Mouse (Mus musculus) thymus, adult 18-20 months (tissue): ENCODE data around the gene Bsg.
A peak's percentile ranks its signal among the peaks of the same experiment; 100 is the strongest.
"Not testable (repeated sequence)": the region's sequence is repeated elsewhere in the genome, so short reads cannot be mapped to it uniquely, and the experiment has no call there.

Experiments used
- DNase-seq, 2 experiments: peaks; one replicate each; pipeline ENCODE4 v3.0.0; 2022; ENCODE audit warnings: mixed read lengths in 2 of 2

Bsg gene

GRCm38 (mm10) chr10:79682916-79683582 is 21.2 kb upstream of the Bsg start:
- DNase-seq, result peak; percentile 40 to 60

- no peak for DNase-seq
Measured at GRCm38 (mm10) chr10:79683726-79684640, 20.3 kb upstream of the Bsg start.

GRCm38 (mm10) chr10:79684770-79685600 is 19.3 kb upstream of the Bsg start:
- DNase-seq, result no peak

GRCm38 (mm10) chr10:79686219-79686618 is 18.1 kb upstream of the Bsg start:
- DNase-seq, result no peak

GRCm38 (mm10) chr10:79686691-79687090 is 17.6 kb upstream of the Bsg start:
- DNase-seq, result no peak

GRCm38 (mm10) chr10:79687513-79687912 is 16.8 kb upstream of the Bsg start:
- DNase-seq, result no peak

GRCm38 (mm10) chr10:79688720-79689119 is 15.6 kb upstream of the Bsg start, which contains the start of gene Gzmm:
TSS of gene Gzmm (plus strand) at chr10:79689020.
- DNase-seq, result no peak

GRCm38 (mm10) chr10:79689178-79689577 is 15.1 kb upstream of the Bsg start:
- DNase-seq, result no peak

GRCm38 (mm10) chr10:79691986-79692548 is 12.2 kb upstream of the Bsg start:
- no peak for DNase-seq

GRCm38 (mm10) chr10:79693580-79694378 is 10.5 kb upstream of the Bsg start:
- DNase-seq, result no peak

GRCm38 (mm10) chr10:79694379-79694655 is 10.0 kb upstream of the Bsg start:
- DNase-seq, result no peak

GRCm38 (mm10) chr10:79695231-79696128 is 8.8 kb upstream of the Bsg start:
- DNase-seq, result peak; percentile 42 to 50

- DNase-seq, result no peak
Measured at GRCm38 (mm10) chr10:79696129-79696651, 8.1 kb upstream of the Bsg start.

- DNase-seq, result no peak
Measured at GRCm38 (mm10) chr10:79697916-79698315, 6.4 kb upstream of the Bsg start.

GRCm38 (mm10) chr10:79698459-79698858 is 5.8 kb upstream of the Bsg start:
- DNase-seq, result no peak

- DNase-seq, result no peak
Measured at GRCm38 (mm10) chr10:79700676-79701075, 3.6 kb upstream of the Bsg start.

- DNase-seq, result no peak
Measured at GRCm38 (mm10) chr10:79701443-79702129, 2.7 kb upstream of the Bsg start.

GRCm38 (mm10) chr10:79702970-79703369 is 1.3 kb upstream of the Bsg start:
- DNase-seq, result not testable (repeated sequence)

- DNase-seq, result no peak
Measured at GRCm38 (mm10) chr10:79703541-79703940, 750 bp upstream of the Bsg start.

- no peak for DNase-seq
Measured at GRCm38 (mm10) chr10:79704970-79705360, 674 bp downstream of the Bsg start.
